8 mouse cellular contexts compared by ENCODE assay signal in genomic region chr9:53247953-53248397, GRCm38 (mm10). TPM values are rescaled to one million over a fixed set of nuclear protein-coding genes. Genes with fewer than 3 reads are reported as not detected.
DNase-seq lines count a peak whose midpoint lies in the region; ATAC-seq and TF ChIP-seq lines count a peak whose summit lies in the region.

Gene Ddx10, minus strand, starts transcription at chr9:53248053.

- peak within 1 kb of the TSS; percentile 71 for H3K9ac ChIP-seq in kidney, embryonic 14.5 days (ENCODE audit: low read depth, low read length)
- H3K9ac ChIP-seq in limb, embryonic 15.5 days: peak within 1 kb of the TSS; percentile 56

- no peaks in the 10 kb centered on the region for H3K9me3 ChIP-seq in kidney, embryonic 14.5 days (ENCODE audit: control insufficient read depth, low read length)
- H3K9me3 ChIP-seq in limb, embryonic 15.5 days: no peaks in the 10 kb centered on the region

- H3K4me2 ChIP-seq in kidney, embryonic 14.5 days (replicated peaks; ENCODE audit: low read depth, low read length): peak within 1 kb of the TSS; percentile 88
- H3K4me2 ChIP-seq in limb, embryonic 15.5 days: peak within 1 kb of the TSS; percentile 87

- no peaks in the 10 kb centered on the region for H3K27me3 ChIP-seq in kidney, embryonic 14.5 days (ENCODE audit: control insufficient read depth, insufficient read depth, low read length)
- no peaks in the 10 kb centered on the region for H3K27me3 ChIP-seq in limb, embryonic 15.5 days

- TF ChIP-seq POLR2A in bone marrow macrophage, adult 2 months (IDR thresholded peaks at IDR 0.05; ENCODE audit: borderline replicate concordance, low read depth, low read length): no peak
- TF ChIP-seq POLR2A in embryonic fibroblast, embryonic 13.5 days (IDR thresholded peaks at IDR 0.05; ENCODE audit: low read depth, low read length): peak; percentile 87

- H3K4me1 ChIP-seq in bone marrow macrophage, adult 2 months (ENCODE audit: control insufficient read depth, insufficient read depth, low read length): peaks cover 6% of the 10 kb centered on the region
- H3K4me1 ChIP-seq in embryonic fibroblast, embryonic 13.5 days (ENCODE audit: control insufficient read depth, insufficient read depth, low read length): no peaks in the 10 kb centered on the region; the same call in 1 of the 2 replicates
- H3K4me1 ChIP-seq in kidney, embryonic 14.5 days (ENCODE audit: control insufficient read depth, insufficient read depth, low read length): peaks cover 6% of the 10 kb centered on the region
- peaks cover 9% of the 10 kb centered on the region for H3K4me1 ChIP-seq in limb, embryonic 15.5 days

- DNase-seq in A20 (ENCODE audit: low read depth, low spot score): peak; percentile 99
- DNase-seq in heart, adult 9 months (ENCODE audit: low spot score in 2 of 2): peak; percentile 97 to 99
- DNase-seq in monocyte, adult 2 months (ENCODE audit: low read depth in 1 of 2, low spot score in 2 of 2): peak; percentile 94 to 97
- peak; percentile 96 to 98 for DNase-seq in spleen, postnatal 36 days (ENCODE audit: low spot score in 2 of 2)

- no peak within 1 kb of the TSS for H3K27ac ChIP-seq in bone marrow macrophage, adult 2 months (ENCODE audit: insufficient read depth, low read depth, low read length)
- H3K27ac ChIP-seq in embryonic fibroblast, embryonic 13.5 days (ENCODE audit: insufficient read depth, low read length): no peak within 1 kb of the TSS
- H3K27ac ChIP-seq in kidney, embryonic 14.5 days (ENCODE audit: low read depth, low read length): no peak within 1 kb of the TSS
- H3K27ac ChIP-seq in limb, embryonic 15.5 days: 0 out of 2 replicates have a peak within 1 kb of the TSS, but pooled peaks have one; percentile 9

- H3K36me3 ChIP-seq in kidney, embryonic 14.5 days (ENCODE audit: control insufficient read depth, insufficient read depth, low read length): no peaks in the 10 kb centered on the region
- H3K36me3 ChIP-seq in limb, embryonic 15.5 days: no peaks in the 10 kb centered on the region

- WGBS in kidney, embryonic 14.5 days: under 1% methylated on average over 35 of the region's 35 CpGs
- WGBS in limb, embryonic 15.5 days: under 1% methylated on average over 35 of the region's 35 CpGs

- TF ChIP-seq CTCF in bone marrow macrophage, adult 2 months (IDR thresholded peaks at IDR 0.05; ENCODE audit: low read depth, low read length): no peak
- no peak for TF ChIP-seq CTCF in embryonic fibroblast, embryonic 13.5 days (IDR thresholded peaks at IDR 0.05; ENCODE audit: borderline replicate concordance, insufficient read depth, low read length)

- ATAC-seq in kidney, embryonic 14.5 days (ENCODE audit: low FRiP score, low TSS enrichment): peak; percentile 100
- ATAC-seq in limb, embryonic 15.5 days (ENCODE audit: insufficient number of reproducible peaks, low FRiP score, low TSS enrichment, low read depth): peak; percentile 100

- H3K4me3 ChIP-seq in bone marrow macrophage, adult 2 months (ENCODE audit: insufficient read depth, low read length): peak within 1 kb of the TSS; percentile 84
- peak within 1 kb of the TSS; percentile 74 for H3K4me3 ChIP-seq in embryonic fibroblast, embryonic 13.5 days (ENCODE audit: insufficient read depth, low read length)
- H3K4me3 ChIP-seq in kidney, embryonic 14.5 days (ENCODE audit: low read length): peak within 1 kb of the TSS; percentile 94
- peak within 1 kb of the TSS; percentile 85 for H3K4me3 ChIP-seq in limb, embryonic 15.5 days

RNA-seq across cellular contexts. Expression of gene Ddx10, which starts in this region (rescaled TPM):
- 14.5 and 15.4 TPM in 2 replicates for polyA plus RNA-seq in bone marrow macrophage, adult 2 months (2012; ENCODE audit: insufficient read depth, insufficient read length, missing spikeins)
- polyA plus RNA-seq in embryonic fibroblast, embryonic 13.5 days (2011; ENCODE audit: insufficient read length, low read depth, missing spikeins): 21.1 and 22.9 TPM in 2 replicates
- polyA plus RNA-seq in kidney, embryonic 14.5 days (2014; fragmentation: Nextera tagmentation; extraction: Ambion mirVana): 26.0 and 35.7 TPM in 2 replicates
- polyA plus RNA-seq in limb, embryonic 15.5 days (2015; fragmentation: Nextera tagmentation; extraction: Ambion mirVana): 25.2 and 26.3 TPM in 2 replicates
